Mouse (Mus musculus) large intestine, adult 2 months (tissue): ENCODE measurements around the gene Scamp1. TPM values are rescaled to one million over a fixed set of nuclear protein-coding genes. Genes with fewer than 3 reads are reported as not detected.
A peak's percentile ranks its signal among the peaks of the same experiment; 100 is the strongest.

Experiments
- DNase-seq: peaks from one replicate; pipeline ENCODE4 v3.0.0-alpha.2; 2012; ENCODE audit warnings: low read depth, low spot score
- WGBS: fragments of 180-500 bp; shearing (Covaris S2); methylation state at CpG from one replicate; pipeline ENCODE4 v1.1.7; 2018; 5-methylcytosine and 5-hydroxymethylcytosine counted together
- polyA plus RNA-seq: library from polyadenylated mRNA; depleted of rRNA; stranded (reverse); fragments of >200 nt; gene quantifications from 2 replicates; pipeline ENCODE4 v1.2.3, GENCODE M21; 2012

The Scamp1 gene
- polyA plus RNA-seq, 1 experiment: 15.3 TPM

DNA sequence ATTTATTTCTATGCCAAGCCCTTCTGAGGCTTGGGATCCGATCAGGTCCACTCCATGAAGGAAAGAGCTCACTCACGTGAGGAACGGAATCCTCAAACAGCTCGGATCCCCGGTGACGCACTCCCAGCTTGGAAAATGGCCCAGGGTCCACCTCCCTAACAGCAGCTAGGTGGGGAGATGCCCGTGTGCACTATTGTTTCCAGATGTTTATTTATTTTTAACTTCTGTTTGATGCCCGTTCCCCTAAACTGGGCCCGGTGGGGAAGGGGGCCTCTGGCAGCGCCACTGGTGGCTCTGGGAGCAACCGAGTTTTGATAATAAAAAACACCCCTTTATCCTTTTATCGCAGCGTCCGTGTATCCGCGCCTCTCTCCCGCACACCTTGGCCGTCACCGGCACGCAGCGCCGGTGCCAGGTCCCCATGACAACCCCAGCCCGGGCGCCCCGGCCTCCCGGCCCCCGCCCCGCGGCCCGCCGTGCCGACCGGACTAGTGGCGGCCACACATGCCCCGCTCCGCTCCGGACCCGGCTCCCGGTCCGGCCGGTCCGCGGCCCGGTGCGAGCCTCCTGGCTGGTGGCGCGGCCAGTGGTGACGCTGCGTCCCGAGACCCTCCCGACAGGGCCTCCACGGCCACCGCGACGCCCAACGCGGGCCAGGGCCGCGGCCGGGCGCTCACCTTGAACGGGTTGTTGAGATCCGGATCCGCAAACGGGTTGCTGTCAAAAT, 951 bp downstream of the Scamp1 start:
- DNase-seq: no peak
- WGBS: 1% methylated on average over 65 of the region's 65 CpGs

DNA sequence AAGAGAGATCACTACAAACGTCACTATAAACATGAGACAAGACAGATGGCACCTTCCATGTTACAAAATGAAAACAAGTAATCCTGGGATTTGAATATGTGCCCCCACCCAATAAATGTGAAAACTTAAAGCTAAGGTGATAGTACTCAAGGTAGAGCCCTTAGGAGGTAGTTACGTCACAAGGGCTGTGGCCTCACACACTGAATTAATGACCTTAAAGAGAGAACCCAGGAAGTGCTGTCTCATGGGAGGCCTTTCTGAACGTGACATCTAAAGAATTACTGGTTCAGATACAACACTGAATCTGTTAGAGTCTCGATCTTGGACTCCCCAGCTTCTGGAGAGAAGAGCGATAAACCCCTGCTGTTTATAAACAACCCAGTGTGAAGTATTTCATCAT, 6.2 kb downstream of the Scamp1 start:
- no peak for DNase-seq
- WGBS: 57% methylated on average over 5 of the region's 5 CpGs

DNA sequence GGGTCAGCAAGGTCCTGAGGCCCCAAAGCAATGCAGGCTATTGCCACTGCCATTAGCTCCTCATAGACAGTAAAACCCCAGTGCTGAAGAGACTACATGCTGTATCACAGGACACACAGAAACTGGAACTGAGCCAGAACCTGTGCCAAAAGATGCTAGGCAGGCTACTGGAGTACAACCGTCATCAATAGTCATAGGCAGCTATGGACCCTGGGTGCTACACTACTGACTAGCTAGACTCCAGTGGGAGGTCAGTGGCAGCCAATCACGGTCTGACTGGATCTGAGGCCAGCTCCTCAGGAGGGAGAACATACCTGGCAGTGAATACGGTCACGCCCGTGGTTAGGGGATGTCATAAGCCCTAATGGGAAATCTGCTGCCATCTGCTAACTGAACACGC, 14.4 kb downstream of the Scamp1 start:
- DNase-seq: no peak
- WGBS: 79% methylated on average over 6 of the region's 6 CpGs

DNA sequence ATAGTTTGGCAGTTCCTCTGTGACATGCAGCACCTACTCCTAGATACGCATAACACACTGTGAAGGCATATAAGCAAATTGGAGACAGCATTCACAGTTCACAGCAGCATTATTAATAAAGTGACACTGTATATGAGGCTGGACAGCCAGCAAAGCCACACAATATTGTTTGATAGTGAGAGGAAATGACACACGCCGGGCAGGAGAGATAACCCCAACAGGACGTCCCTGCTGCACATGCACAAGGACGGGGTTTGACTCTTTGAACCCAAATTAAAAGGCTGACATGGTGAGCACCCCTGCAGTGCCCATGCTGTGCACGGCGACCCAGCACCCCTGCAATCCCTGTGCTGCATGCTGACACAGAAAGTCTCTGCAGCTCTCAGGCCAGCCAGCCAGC, 17.5 kb downstream of the Scamp1 start:
- 48% methylated on average over 7 of the region's 7 CpGs for WGBS
- DNase-seq: no peak

DNA sequence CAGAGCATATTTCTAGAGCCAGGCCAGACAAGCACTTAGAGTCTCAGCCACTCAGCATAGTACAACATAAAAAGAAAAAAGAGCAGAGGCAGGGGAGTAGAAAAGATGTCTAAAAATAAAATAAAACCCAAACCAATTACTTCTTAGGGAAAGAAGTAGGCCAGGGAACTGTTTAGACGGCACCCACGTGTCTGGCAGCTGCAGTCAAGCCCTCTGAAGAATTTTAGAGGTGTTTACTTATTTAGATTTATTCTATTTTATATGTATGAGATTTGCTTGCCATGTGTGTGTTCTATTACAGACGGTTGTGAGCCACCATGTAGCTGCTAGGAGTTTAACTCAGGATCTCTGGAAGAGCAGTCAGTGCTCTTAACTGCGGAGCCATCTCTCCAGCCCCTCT, 18.5 kb downstream of the Scamp1 start:
- DNase-seq: no peak
- WGBS: 37% methylated on average over 4 of the region's 4 CpGs

DNA sequence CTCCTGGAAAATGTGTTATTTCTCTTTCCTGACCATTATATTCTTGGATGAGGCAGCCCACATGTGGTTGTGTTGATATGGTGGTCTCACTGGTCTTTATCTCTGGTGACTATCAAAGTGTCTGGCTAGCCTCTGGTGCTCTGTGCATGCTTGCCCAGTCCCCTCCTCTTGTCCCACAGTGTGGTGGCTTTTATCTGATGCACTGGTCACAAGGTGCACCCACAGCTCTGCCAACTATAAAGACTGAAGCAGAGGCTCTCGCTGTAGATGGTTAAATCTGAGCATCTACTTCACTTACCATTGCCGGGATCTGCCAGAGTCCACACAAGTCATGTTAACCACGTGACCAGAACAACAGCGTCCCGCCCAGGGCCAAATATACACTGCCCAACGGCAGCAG, 19.1 kb downstream of the Scamp1 start:
- WGBS: 49% methylated on average over 6 of the region's 6 CpGs
- DNase-seq: no peak

DNA sequence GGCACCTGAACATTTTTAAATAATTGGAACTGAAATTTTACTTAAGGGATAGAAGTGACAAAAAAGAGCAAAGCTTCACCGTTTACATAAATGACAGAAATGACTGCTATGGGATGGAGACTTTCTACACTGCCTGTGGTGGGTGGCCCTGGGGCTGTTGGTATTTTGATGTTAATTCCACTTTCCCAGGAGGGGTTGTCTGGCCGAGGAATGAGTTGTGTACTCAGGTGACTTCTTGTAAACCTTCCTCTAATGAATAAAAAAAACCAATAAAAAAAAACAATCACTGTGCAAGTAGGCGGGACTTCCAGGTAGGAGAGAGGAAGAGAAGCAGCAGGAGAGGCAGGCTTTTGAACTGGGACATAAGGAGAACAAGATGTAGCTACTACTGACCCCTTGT, 20.4 kb downstream of the Scamp1 start:
- 57% methylated on average over 3 of the region's 3 CpGs for whole genome bisulfite sequencing

DNA sequence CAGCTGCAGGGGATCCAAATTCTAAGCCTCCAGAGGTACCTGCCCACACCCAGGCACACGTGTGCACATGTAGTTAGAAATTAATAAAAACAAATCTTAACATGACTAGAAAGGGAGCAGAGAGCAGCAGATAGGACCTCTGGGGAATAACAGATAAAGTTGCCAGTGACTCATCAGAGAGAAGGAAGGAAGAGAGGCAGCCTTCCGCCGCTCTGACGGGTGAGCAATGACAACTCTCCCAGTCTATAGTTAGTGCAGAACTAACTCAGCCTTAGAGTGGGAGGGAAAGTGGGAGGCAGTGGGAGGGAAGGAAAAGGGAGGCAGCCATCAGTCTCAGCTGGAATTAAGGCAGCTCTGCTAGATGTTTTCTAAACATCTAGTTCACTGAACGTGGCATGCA, 21.7 kb downstream of the Scamp1 start:
- 40% methylated on average over 5 of the region's 5 CpGs for WGBS
- DNase-seq: no peak

More for the DNA sequence above, 20.4 kb downstream of the Scamp1 start:
- DNase-seq: no peak

DNA sequence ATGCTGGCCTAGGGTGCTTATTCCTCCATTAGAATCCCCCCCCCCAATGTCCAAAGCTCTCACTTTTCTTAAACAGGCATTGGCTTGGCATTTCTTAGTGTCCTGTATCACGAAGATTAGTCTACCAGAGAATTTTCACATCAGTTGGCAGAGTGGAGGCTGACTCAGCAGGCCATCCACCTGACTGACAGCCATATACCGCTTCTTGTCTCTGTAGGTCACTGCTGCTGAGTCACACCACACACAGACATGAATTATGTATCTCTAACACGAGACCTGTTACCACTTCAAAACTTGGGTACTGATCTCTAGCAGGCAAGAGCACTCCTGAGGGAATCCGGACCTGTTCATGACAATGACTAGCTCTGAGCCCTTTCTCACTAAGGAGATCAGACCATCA, 23.1 kb downstream of the Scamp1 start:
- WGBS: 46% methylated on average over 4 of the region's 4 CpGs
- no peak for DNase-seq

DNA sequence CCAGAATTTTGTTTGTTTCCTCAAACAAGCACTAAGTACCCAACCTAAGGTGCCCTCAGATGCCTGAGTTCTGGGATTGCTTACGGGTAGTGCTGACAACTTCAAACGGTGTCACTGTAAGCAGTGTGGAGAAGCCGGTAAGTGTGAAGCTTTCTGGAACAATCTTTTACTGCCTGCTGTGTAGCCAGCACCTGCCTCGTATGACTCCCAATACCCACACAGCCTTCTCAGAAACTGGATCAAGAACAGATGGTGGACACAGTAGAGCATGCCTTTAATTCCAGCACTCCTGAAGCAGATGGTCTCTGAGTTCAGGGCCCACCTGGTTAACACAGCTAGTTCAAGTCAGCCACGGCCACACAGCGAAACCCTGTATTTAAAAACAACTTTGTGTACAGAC, 24.0 kb downstream of the Scamp1 start:
- no peak for DNase-seq
- WGBS: 38% methylated on average over 6 of the region's 6 CpGs

DNA sequence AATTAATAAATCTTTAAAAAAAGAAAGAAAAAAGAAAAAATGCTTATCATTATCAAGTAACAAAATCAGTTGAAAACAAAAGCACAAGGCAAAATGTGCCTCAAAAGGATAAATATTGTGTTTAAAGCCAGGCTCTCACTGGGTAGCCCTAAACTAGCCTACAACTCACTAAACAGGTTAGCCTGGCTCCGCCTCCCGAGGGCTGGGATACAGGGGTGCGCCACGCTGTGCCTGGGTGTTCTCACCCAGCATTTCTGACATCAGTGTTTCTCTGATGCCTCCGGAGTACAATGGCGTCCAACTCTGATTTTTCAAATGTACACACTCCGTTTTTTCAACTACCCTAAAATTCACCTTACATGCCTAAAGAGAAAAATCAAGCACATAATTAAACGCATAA, 24.7 kb downstream of the Scamp1 start:
- WGBS: 36% methylated on average over 8 of the region's 8 CpGs
- DNase-seq: peak; percentile 82

DNA sequence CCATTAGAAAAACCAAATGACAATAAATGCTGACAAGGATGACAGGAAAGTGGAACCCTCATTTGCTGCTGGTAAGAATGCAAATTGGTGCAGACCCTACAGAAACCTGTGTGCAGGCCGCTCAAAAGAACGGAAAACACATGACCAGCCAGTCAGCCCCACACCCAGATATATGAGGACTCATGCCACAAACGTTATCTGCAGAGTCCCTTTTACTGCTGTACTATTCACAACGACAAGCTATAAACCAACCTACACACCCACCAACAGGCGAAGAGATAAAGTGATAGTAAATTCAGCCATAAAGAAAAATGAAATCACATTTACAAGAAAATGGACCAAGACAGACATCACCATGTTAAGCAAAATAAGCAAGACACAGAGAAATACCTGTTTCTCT, 26.4 kb downstream of the Scamp1 start:
- DNase-seq: peak; percentile 67
- 27% methylated on average over 5 of the region's 5 CpGs for WGBS

DNA sequence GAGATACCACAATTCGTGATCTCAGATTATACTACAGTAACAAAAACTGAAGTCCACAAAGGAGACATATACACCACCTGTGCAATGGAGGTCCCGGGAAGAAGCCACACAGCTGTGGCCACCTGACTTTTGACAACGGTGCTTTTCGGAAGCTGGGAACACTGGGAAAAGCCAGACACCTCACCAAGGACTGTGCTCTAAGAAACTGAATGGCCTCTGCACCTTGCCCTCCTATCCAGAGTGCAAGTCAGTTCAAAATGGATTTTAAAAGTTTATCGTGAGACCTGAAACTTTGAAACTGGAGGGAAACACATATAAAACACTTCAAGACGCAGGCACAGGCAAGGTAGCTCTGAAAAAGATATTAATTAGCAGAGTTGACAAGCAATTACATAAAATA, 27.1 kb downstream of the Scamp1 start:
- WGBS: 40% methylated on average over 6 of the region's 6 CpGs
- no peak for DNase-seq

DNA sequence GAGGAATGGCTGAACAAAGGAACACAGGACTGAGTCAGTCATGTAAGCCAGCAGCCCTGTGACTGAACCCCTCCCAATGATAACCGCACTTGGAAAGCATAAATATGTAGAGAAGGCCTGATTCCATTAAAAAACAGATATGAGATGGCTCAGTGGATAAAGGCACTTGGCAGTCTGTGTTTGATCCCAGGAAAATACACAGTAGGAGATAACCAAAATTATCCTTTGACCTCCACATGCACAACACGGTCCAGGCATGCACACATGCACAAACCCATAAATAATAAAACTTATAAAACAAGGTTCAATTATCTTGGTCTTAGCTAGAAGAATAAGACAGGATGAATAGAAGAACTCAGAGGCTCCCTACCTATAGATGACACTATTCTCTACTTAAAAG, 27.9 kb downstream of the Scamp1 start:
- 30% methylated on average over 2 of the region's 2 CpGs for WGBS
- DNase-seq: no peak

DNA sequence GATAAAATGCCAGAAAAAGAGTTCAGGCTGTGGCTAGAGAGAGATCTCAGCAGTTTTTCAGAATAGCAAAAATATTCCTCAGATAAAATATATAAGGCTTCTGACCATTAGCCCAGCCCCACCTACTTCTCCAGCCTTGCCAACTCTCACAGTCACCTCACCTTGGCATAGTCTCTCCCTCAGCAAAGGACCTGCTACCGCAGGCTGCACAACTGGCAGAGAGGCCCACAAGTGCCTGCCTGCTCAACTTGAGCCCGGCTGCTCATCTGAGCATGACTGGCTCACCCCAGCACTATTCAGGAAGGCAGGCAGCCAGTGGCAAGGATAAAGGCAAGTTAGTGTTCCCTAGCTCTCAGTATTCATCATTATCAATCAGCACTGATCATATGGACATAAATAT, 30.5 kb downstream of the Scamp1 start:
- WGBS: 44% methylated on average over 2 of the region's 2 CpGs
- no peak for DNase-seq

DNA sequence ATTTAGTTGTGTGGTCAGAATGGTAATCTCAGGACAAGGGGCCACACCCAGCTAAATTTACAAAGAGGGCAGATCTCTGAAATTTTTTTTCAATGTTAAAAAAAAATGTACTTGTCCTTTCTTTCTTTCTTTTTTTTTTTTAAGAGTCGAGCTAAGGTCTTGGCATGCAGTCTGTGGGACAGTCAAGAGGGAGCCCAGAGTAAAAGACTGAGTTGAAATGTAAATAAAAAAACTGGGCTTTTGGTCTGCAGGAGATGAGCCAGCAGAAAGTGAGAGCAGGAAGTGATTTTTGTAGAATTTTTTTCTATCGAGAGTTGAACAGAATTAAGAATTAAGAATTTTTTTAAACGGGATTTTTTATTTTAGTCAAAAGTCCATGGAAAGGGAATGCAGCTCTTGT, 31.4 kb downstream of the Scamp1 start:
- no peak for DNase-seq
- 21% methylated on average over 3 of the region's 3 CpGs for WGBS

DNA sequence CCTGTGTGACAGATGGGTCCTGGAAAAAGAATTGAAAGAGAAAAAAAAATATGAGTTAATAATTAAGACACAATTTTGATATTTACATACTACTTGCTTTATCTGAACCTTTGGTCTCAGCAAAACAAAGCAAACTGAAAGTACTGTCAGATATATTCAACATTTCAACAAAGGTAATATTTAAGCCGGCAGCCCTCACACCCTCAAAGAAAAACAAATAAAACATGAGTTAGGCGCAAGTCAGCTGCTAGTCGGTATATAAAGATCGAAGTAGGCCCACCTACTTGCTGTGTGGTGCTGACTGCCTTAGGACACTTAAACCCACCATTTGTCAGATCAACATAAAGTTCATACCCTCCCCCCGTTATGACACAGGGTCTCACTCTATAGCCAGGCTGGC, 32.6 kb downstream of the Scamp1 start:
- WGBS: 29% methylated on average over 5 of the region's 5 CpGs
- DNase-seq: no peak

DNA sequence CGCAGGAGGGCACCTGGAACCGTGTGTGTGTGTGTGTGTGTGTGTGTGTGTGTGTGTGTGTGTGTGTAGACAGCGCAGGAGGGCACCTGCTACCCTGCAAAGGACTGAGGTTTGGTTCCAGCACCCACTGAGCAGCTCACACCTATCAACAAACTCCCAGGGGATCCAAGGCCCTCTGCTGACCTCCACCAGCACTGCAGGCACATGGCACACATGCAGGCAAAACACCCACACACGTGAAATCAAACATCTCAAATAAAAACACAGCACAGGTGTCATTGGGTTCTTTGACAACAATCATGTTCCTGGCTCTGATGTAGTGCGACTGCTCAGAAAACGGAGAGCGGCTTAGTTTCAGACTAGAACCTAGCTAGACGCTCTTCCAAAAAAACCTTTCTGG, 34.9 kb downstream of the Scamp1 start:
- WGBS: 70% methylated on average over 7 of the region's 8 CpGs
- no peak for DNase-seq

DNA sequence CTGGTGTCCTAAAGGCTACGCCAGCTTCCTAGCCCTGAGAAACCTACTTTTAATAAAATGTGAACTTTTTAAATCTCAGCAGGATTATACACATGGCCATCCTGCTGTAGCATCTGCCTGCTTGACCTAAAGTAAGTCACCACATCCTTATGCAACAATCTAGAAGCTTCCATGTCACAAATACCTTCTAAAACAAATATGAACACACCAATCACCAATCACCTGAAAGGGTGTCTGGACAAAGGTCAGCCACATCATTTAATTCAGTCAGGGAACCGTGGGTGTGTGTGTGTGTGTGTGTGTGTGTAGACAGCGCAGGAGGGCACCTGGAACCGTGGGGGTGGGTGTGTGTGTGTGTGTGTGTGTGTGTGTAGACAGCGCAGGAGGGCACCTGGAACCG, 35.5 kb downstream of the Scamp1 start:
- DNase-seq: no peak
- 34% methylated on average over 6 of the region's 6 CpGs for WGBS

DNA sequence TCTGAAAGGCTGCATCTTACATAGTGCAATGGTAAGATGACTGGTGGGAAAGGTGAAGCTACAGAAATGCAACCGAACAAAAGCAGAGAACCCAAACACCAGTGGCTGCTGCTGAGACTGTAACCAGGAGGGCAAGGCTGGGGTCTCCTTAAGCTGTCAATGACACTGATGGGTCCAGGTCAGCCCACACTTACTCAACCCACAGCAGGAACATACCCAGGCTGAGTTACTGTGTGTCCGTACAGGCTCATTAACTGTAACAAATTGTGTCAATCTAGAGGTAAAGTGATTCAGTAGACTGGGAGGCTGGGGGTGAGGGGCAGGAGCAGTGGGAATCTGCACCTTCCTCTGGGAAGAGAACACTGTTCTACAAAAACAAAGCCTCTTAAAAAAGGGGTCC, 42.8 kb downstream of the Scamp1 start:
- 85% methylated on average over 2 of the region's 2 CpGs for WGBS
- DNase-seq: no peak

DNA sequence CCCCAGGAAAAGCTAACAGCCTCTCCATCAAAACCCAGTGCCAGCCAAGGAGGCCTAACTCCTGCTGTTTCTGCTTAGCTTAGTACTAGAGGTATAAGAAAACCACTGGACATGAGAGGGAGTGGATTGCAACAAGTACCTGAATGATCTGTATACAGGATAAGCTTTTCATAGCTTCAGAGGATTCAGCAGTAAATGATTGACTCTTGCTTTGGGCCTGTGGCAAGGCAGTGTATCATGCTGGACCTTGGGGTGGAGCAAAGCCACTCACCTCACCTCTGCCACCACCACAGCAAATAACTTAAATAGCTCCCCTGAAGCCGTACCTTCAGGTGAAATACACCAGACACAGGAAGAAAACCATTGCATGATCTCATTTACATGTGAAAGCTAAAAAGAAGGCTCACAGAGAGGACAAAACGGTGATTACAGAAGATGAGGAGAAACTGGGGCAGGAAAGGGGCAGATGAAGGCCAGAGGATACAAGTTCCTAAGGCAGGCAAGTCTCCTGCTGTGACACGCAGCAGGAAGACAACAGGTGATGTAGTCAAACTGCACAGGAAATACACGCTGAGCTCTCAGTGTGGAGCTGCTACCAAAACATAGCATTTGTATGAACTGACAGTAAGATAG, 43.6 kb downstream of the Scamp1 start:
- WGBS: 42% methylated on average over 4 of the region's 4 CpGs

DNA sequence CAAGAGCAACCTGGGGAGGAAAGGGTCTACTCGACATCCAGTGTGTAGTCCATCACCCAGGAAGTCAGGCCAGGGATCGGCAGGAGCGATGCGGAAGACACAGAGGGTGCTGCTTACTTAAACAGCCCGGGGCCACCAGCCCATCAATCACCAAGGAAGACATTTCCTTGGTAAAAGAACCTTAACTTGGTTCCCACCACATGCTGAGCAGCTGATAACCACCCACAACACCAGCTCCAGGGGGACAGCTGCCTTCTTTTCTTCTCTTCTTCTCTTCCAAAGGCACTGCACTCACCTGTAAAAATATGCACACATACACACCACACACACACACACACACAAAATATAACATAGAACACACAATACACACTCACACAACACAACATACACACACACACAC, 44.8 kb downstream of the Scamp1 start:
- no peak for DNase-seq
- WGBS: 68% methylated on average over 5 of the region's 5 CpGs

More for the DNA sequence above, 43.6 kb downstream of the Scamp1 start:
- DNase-seq: no peak
